Mouse (Mus musculus) CD4-positive, CD25-positive, alpha-beta regulatory T cell (primary cell): ENCODE data around the gene Vdr. TPM values are rescaled to one million over a fixed set of nuclear protein-coding genes. Genes with fewer than 3 reads are reported as not detected.

Source experiments
- polyA plus RNA-seq: library from polyadenylated mRNA; unstranded; fragments of 100-300 nt; shearing (Covaris generic); gene quantifications from one replicate; pipeline ENCODE4 v1.2.1, GENCODE M21; 2017

Gene Vdr
- polyA plus RNA-seq = 0.38 TPM

GRCm38 (mm10) chr15:97910530-97910929, at the start of gene Vdr:
Vdr (minus strand) TSS chr15:97910630.

GRCm38 (mm10) chr15:97844037-97845034, 66.1 kb downstream of the Vdr start, which contains the start of gene Hdac7:
Hdac7 (minus strand) TSS chr15:97844502.

Other genes with a start within 250 kb of the Vdr start
- 33.5 TPM for gene Rpap3, start 204.8 kb downstream of the Vdr start, polyA plus RNA-seq
- 0.12 TPM for gene Endou, start 179.3 kb downstream of the Vdr start, polyA plus RNA-seq
- 2.5 TPM for gene Rapgef3, start 142.7 kb downstream of the Vdr start, polyA plus RNA-seq
- gene Slc48a1, start 132.1 kb downstream of the Vdr start, polyA plus RNA-seq = 57.0 TPM
- gene Hdac7, start 66.1 kb downstream of the Vdr start, polyA plus RNA-seq = 109 TPM
- gene Tmem106c, start 53.6 kb upstream of the Vdr start, polyA plus RNA-seq = 26.0 TPM
- not detected for gene Col2a1, start 94.1 kb upstream of the Vdr start, polyA plus RNA-seq
- gene Pfkm, start 182.0 kb upstream of the Vdr start, polyA plus RNA-seq = 12.7 TPM
- gene Senp1, start 183.1 kb upstream of the Vdr start, polyA plus RNA-seq = 45.7 TPM